Mouse (Mus musculus): ENCODE measurements around the gene Mtus2. TPM values are rescaled to one million over a fixed set of nuclear protein-coding genes. Genes with fewer than 3 reads are reported as not detected.

Gene Mtus2
- polyA plus RNA-seq, 1 experiment from 2014 or later = 3.5 TPM

DNA sequence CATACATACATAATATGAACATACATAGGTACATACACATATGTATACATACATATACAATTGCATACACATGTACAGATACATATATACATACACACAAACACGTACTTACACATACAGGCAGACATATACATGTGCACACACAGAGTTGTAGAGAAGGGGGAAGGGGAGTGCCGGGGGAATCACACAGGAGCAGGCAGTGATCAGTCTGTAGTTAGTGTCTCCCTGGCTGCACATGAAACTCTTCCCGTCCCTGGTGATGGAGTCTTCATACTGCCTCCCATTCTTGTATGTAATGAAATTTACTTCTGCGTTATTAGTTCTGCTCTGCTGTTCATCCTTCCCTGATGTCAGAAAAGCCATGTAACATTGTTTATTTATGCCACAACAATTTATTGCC is 65.7 kb downstream of the Mtus2 start:
- no peak for DNase-seq (ENCODE audit: extremely low spot score, low spot score)
- 94% methylated on average over 4 of the region's 4 CpGs for WGBS
- peaks cover 1% of the 10 kb centered on the region; the same call in 1 of the 2 replicates for H3K9me3 ChIP-seq
- H3K4me3 ChIP-seq = no peak overlapping the region
- no peaks in the 10 kb centered on the region for H3K27me3 ChIP-seq (ENCODE audit: poor library complexity, severe bottlenecking)
- H3K36me3 ChIP-seq (replicated peaks) = no peaks in the 10 kb centered on the region
- no peak overlapping the region for H3K27ac ChIP-seq
- H3K4me1 ChIP-seq = peaks cover 7% of the 10 kb centered on the region

GRCm38 (mm10) chr5:148026401-148027349 is 69.6 kb downstream of the Mtus2 start:
- 63% methylated on average over 26 of the region's 26 CpGs for WGBS
- Histone ChIP-seq H3K27me3 (ENCODE audit: poor library complexity, severe bottlenecking) (no peaks in the 10 kb centered on the region), H3K27ac (no peak overlapping the region), H3K9me3 (no peaks in the 10 kb centered on the region), H3K36me3 (replicated peaks) (no peaks in the 10 kb centered on the region), H3K4me3 (no peak overlapping the region), H3K4me1 (peaks cover 7% of the 10 kb centered on the region)
- DNase-seq (ENCODE audit: extremely low spot score, low spot score) = peak; percentile 18

GRCm38 (mm10) chr5:148027985-148028384 is 70.9 kb downstream of the Mtus2 start:
- H3K27ac ChIP-seq = no peak overlapping the region
- DNase-seq (ENCODE audit: extremely low spot score, low spot score) = no peak
- peaks cover 7% of the 10 kb centered on the region for H3K4me1 ChIP-seq
- no peak overlapping the region for H3K4me3 ChIP-seq
- H3K9me3 ChIP-seq = no peaks in the 10 kb centered on the region
- H3K36me3 ChIP-seq (replicated peaks) = no peaks in the 10 kb centered on the region
- 77% methylated on average over 13 of the region's 13 CpGs for WGBS
- no peaks in the 10 kb centered on the region for H3K27me3 ChIP-seq (ENCODE audit: poor library complexity, severe bottlenecking)

GRCm38 (mm10) chr5:148041661-148042060 is 84.5 kb downstream of the Mtus2 start:
- H3K9me3 ChIP-seq = peaks cover 13% of the 10 kb centered on the region
- H3K27ac ChIP-seq = no peak overlapping the region
- no peaks in the 10 kb centered on the region for H3K27me3 ChIP-seq (ENCODE audit: poor library complexity, severe bottlenecking)
- 93% methylated on average over 7 of the region's 7 CpGs for whole genome bisulfite sequencing
- no peaks in the 10 kb centered on the region for H3K4me1 ChIP-seq
- H3K4me3 ChIP-seq = no peak overlapping the region
- DNase-seq (ENCODE audit: extremely low spot score, low spot score) = no peak
- H3K36me3 ChIP-seq (replicated peaks) = no peaks in the 10 kb centered on the region

- Histone ChIP-seq H3K36me3 (replicated peaks) (no peaks in the 10 kb centered on the region), H3K9me3 (peaks cover 8% of the 10 kb centered on the region), H3K27me3 (ENCODE audit: poor library complexity, severe bottlenecking) (no peaks in the 10 kb centered on the region), H3K4me1 (no peaks in the 10 kb centered on the region), H3K4me3 (no peak overlapping the region), H3K27ac (no peak overlapping the region)
- DNase-seq (ENCODE audit: extremely low spot score, low spot score) = no peak
- WGBS = 85% methylated on average over 11 of the region's 11 CpGs
Measured at GRCm38 (mm10) chr5:148048200-148048599, 91.1 kb downstream of the Mtus2 start.

DNA sequence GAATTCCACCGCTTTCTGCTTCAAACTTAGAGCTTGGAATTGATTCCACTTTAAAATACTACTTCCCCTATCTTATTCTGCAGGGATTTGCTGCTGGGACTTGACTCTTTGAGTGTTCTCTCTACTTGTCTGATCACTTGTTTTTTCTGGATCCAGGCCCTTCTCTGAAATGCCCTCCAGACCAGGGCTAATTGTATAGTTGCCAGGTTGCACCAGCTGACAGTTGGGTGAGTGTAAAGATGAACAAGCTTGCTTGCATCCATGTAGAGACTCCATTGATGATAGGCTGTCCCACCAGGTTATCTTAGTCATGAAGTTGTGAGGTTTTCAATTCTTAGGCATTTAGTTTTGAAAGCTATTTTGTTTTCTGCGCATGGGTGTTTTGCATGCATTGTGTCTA is 92.2 kb downstream of the Mtus2 start:
- DNase-seq (ENCODE audit: extremely low spot score, low spot score) = no peak
- no peaks in the 10 kb centered on the region for H3K4me1 ChIP-seq
- no peaks in the 10 kb centered on the region for H3K27me3 ChIP-seq (ENCODE audit: poor library complexity, severe bottlenecking)
- H3K4me3 ChIP-seq = no peak overlapping the region
- no peaks in the 10 kb centered on the region; the same call in none of the 2 replicates for H3K9me3 ChIP-seq
- WGBS = 91% methylated on average over 2 of the region's 2 CpGs
- H3K36me3 ChIP-seq (replicated peaks) = no peaks in the 10 kb centered on the region
- H3K27ac ChIP-seq = no peak overlapping the region

DNA sequence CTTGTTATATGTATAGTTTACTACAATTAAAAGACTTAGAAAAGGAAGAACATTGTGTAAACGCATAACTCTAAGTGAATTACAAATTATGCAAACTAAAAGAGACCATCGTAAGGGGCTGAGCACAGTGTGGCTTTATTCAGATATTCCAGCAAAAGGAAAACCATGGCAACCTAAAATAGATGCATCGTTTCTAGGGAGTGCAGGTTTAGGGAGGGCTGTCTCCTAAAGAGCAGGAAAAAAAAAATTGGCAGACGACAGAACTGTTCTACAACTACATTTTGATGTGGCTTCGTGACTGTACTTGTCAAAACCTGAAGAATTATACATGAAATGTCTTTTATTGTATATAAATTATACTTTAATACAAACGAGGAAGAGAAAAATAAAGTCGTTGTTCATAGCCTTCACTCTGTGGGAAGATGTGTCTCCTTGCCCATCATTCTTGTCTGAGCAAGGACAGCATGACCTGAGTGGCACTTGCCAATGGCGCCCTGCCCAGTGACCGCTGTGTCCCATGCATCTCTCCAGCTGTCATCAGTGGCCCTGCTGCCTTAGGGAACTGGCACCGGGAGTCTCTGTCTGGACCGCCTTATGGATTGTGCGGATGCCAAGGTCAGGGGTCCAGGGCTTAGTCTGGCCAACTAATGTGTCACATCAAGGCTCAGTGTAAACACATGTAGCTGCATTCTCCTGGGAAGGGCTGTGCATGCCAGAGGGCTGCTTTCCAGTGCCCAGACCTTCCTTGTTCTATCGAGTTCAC is 95.9 kb downstream of the Mtus2 start:
- H3K36me3 ChIP-seq (replicated peaks) = no peaks in the 10 kb centered on the region
- no peaks in the 10 kb centered on the region for H3K27me3 ChIP-seq (ENCODE audit: poor library complexity, severe bottlenecking)
- no peak for DNase-seq (ENCODE audit: extremely low spot score, low spot score)
- H3K4me3 ChIP-seq = no peak overlapping the region
- 88% methylated on average over 13 of the region's 13 CpGs for WGBS
- no peaks in the 10 kb centered on the region for H3K9me3 ChIP-seq
- no peak overlapping the region for H3K27ac ChIP-seq
- no peaks in the 10 kb centered on the region for H3K4me1 ChIP-seq

- H3K4me3 ChIP-seq = no peak overlapping the region
- H3K27me3 ChIP-seq (ENCODE audit: poor library complexity, severe bottlenecking) = no peaks in the 10 kb centered on the region
- no peak for DNase-seq (ENCODE audit: extremely low spot score, low spot score)
- no peaks in the 10 kb centered on the region for H3K9me3 ChIP-seq
- no peaks in the 10 kb centered on the region for H3K4me1 ChIP-seq
- 87% methylated on average over 4 of the region's 4 CpGs for WGBS
- no peak overlapping the region for H3K27ac ChIP-seq
- no peaks in the 10 kb centered on the region for H3K36me3 ChIP-seq (replicated peaks)
Measured at GRCm38 (mm10) chr5:148053609-148053990, 96.5 kb downstream of the Mtus2 start.

DNA sequence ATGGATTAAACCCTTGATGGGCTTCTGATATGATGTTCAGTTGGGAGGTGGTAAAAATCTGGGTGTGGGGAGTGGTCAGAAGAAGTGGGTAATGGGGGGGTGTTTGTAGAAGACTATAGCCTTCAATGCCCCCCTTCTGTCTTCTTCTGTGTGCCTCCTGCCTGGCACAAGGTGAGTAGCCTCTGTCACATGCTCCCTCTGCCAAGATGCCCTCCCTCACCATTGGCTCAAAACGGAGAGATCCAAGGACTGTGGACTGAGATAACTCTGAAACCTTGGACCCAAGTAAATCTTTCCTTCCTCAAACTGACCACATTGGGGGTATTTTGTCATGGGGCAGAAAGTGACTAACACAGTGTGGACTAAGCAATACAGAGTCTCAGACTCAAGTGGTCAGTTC is 99.7 kb downstream of the Mtus2 start:
- no peaks in the 10 kb centered on the region for H3K4me1 ChIP-seq
- H3K27ac ChIP-seq = no peak overlapping the region
- peaks cover 9% of the 10 kb centered on the region; the same call in 1 of the 2 replicates for H3K9me3 ChIP-seq
- no peaks in the 10 kb centered on the region for H3K27me3 ChIP-seq (ENCODE audit: poor library complexity, severe bottlenecking)
- no peak for DNase-seq (ENCODE audit: extremely low spot score, low spot score)
- no peaks in the 10 kb centered on the region for H3K36me3 ChIP-seq (replicated peaks)
- 90% methylated on average over 1 of the region's 1 CpGs for WGBS
- H3K4me3 ChIP-seq = no peak overlapping the region

- H3K4me3 ChIP-seq = no peak overlapping the region
- peaks cover 13% of the 10 kb centered on the region; the same call in 1 of the 2 replicates for H3K9me3 ChIP-seq
- H3K4me1 ChIP-seq = no peaks in the 10 kb centered on the region
- WGBS = 83% methylated on average over 3 of the region's 3 CpGs
- no peak for DNase-seq (ENCODE audit: extremely low spot score, low spot score)
- no peaks in the 10 kb centered on the region for H3K27me3 ChIP-seq (ENCODE audit: poor library complexity, severe bottlenecking)
- no peak overlapping the region for H3K27ac ChIP-seq
- no peaks in the 10 kb centered on the region for H3K36me3 ChIP-seq (replicated peaks)
Measured at GRCm38 (mm10) chr5:148057433-148057832, 100.3 kb downstream of the Mtus2 start.

DNA sequence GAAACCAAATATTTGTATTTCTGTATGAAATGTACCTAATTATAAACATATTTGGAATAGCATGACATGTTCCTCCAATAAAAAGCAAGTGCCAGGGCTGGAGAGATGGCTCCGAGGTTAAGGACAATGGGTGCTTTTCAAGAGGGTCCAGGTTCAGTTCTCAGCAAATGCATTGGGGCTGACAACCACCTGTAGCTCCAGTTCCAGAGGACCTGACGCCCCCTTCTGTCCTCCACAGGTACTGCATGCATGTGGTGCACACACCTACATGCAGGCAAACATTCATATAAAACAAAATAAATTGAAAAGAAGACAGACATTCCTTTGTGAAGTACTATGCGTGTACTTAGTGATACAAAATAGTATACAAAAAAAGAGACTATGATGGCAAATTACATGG is 102.2 kb downstream of the Mtus2 start:
- no peak overlapping the region for H3K4me3 ChIP-seq
- no peak for DNase-seq (ENCODE audit: extremely low spot score, low spot score)
- 72% methylated on average over 3 of the region's 3 CpGs for WGBS
- H3K36me3 ChIP-seq (replicated peaks) = no peaks in the 10 kb centered on the region
- H3K27me3 ChIP-seq (ENCODE audit: poor library complexity, severe bottlenecking) = no peaks in the 10 kb centered on the region
- H3K9me3 ChIP-seq = peaks cover 20% of the 10 kb centered on the region
- no peaks in the 10 kb centered on the region for H3K4me1 ChIP-seq
- no peak overlapping the region for H3K27ac ChIP-seq

- Histone ChIP-seq H3K4me1 (no peaks in the 10 kb centered on the region), H3K9me3 (peaks cover 20% of the 10 kb centered on the region), H3K36me3 (replicated peaks) (no peaks in the 10 kb centered on the region), H3K27me3 (ENCODE audit: poor library complexity, severe bottlenecking) (no peaks in the 10 kb centered on the region), H3K4me3 (no peak overlapping the region), H3K27ac (no peak overlapping the region)
- DNase-seq (ENCODE audit: extremely low spot score, low spot score) = no peak
- 86% methylated on average over 4 of the region's 4 CpGs for WGBS
Measured at GRCm38 (mm10) chr5:148061869-148062268, 104.7 kb downstream of the Mtus2 start.

GRCm38 (mm10) chr5:148063745-148064144 is 106.6 kb downstream of the Mtus2 start:
- Histone ChIP-seq H3K36me3 (replicated peaks) (no peaks in the 10 kb centered on the region), H3K4me1 (no peaks in the 10 kb centered on the region), H3K4me3 (no peak overlapping the region), H3K27me3 (ENCODE audit: poor library complexity, severe bottlenecking) (no peaks in the 10 kb centered on the region), H3K9me3 (peaks cover 19% of the 10 kb centered on the region), H3K27ac (no peak overlapping the region)
- WGBS = 93% methylated on average over 3 of the region's 3 CpGs
- no peak for DNase-seq (ENCODE audit: extremely low spot score, low spot score)

Data from forebrain, embryonic 10.5 days (tissue).